Mouse (Mus musculus) urinary bladder, postnatal 10 days (tissue): ENCODE data around the gene Frem3.

Source experiments
- DNase-seq: peaks from one replicate; pipeline ENCODE4 v3.0.0; 2022; ENCODE audit warnings: low spot score

Gene Frem3

GRCm38 (mm10) chr8:80610549-80611440, at the start of gene Frem3:
Gene Frem3 (plus strand): TSS chr8:80611080.
- no peak for DNase-seq

DNA sequence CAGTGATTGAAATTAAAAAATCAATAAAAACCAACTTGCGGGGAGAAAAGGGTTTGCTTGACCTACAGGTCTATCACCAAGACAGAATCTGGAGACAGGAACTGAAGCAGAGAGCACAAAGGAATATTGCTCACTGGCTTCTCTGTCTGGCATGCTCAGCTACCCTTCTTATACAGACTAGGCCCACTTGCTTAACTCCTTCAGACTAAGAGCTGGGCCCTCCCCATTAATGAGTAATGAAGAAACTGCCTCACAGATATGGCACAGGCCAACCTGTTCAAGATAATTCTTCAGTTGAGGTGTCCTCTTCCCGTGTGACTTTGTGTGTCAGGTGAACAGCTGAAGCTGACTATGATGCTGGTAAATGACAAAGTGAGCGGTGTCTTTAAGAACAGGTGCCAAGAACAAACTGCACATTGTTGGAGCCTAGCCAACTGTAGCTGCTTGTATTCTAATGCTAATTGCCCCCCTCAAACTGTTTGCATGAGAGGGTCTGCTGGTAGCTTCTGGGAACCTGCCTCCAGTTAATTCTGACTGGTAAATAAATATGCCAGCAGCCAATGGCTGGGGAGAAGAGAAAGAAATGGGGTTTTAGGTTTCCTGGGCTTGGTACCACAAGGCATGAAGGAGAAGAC, 46.6 kb upstream of the Frem3 start:
- no peak for DNase-seq

DNA sequence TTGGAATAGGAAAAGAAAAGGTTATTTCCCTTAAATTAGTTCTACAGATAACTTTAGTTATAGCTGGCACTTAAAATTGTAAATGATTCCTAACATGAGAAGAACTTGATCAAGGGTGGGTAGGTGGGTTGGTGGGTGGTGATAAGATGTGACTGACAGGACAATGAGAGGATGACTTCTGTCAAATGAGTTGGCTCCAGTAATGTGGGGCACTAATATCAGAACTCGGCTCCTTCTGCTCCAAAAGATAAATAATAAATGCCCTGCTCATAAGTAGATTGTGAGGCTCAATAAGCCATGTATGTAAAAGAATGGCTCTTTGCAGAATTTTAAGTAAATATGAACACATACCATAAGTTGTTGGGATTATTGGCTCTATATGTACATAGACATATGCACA, 43.4 kb upstream of the Frem3 start:
- no peak for DNase-seq

DNA sequence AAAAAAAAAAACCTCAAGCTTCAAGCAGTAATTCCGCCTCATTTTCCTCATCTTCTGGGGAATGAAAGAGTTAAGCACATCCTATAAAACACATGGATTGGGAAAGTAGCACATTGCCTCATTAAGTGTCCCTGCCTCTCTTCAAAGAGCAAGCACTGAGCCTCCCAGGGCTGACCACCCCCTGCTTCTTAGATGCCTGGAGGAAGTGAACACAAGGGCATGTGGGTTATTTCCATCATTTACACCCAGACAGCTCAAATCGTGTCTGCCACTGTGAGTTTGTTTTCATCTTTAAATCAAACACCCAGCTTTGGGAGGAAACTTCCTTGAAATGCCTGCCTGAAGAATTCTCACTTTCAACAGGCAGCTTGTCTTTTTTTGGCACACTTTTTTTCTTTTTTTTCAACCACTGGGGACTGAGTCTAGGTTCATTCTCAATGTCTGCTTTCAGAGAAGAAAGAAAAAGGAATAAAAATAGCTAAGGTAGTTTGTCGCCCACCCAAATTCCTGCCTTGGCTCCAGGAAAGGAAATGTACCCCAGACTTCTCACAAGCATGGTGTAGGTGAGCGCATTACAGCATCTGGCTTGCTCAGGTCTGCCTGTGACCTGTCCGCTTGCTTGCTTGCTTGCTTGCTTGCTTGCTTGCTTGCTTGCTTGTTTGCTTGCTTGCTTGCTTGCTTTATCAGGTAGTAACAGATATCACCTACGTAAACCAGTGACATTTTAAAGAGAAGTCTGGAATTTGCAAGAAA, 42.5 kb upstream of the Frem3 start:
- no peak for DNase-seq

- no peak for DNase-seq
Measured at GRCm38 (mm10) chr8:80572417-80573061, 38.3 kb upstream of the Frem3 start.

GRCm38 (mm10) chr8:80577126-80577525, 33.8 kb upstream of the Frem3 start:
- no peak for DNase-seq

DNA sequence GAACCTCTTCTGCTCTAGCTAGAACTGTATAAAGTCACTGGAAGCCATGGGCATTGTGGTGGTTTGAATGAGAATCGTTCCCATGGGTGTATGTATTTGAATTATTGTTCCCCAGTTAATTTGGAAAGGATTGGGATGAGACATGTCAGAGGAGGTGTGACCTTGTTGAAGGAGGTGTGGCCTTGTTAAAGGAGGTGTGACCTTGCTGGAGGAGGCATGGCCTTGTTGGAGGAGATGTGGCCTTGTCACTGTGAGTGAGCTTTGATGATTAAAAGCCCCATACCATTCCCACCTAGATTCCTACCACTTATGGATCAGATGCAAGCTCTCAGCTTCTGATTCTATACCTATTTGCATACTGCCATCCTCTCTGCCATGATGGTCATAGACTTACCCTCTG, 31.8 kb upstream of the Frem3 start:
- DNase-seq = no peak

DNA sequence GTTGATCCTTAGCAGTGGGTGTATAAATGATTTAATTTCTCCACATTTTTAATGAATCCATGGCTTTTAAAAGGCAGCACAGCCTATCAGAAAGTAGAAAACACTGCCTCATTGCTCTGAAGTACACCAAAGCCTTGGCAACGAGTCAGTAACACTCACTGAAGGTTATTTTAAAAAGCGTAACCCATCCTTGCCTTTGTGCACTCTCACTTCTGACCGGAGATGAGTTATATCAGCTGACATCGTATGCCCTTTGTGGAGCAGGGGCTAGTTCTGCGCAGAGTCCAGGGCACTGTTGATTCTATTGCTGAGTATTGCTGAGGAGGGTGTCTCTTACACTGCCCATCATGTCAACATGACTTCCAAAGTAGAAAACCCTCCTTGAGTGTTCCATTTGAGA, 18.3 kb upstream of the Frem3 start:
- DNase-seq = no peak

DNA sequence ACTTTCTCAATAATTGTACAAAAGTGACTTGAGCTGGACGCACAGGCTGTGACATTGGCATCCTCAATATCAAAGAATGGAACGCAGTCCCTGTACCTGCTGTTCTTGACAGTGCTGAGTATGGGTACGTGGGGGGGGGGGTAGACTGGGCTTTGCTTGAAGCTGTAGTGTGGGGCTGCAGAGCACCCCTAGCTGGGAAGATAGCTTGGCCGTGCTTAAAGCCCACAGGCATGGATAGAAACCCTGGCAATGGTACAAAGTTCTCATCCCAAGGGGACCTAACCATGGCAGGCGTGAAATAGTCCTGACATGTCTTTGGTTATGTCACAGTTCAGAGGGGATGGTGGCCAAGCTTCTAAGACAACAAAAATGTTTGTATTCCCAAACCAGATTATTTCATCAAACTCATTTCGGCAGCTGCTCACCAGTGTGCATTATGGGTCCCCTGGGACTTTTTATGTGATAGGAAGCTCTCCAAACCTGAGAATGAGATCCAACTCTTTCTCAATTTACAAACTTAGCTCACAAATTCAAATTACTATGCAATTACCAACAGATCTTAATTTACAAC, 10.2 kb upstream of the Frem3 start:
- DNase-seq = no peak

DNA sequence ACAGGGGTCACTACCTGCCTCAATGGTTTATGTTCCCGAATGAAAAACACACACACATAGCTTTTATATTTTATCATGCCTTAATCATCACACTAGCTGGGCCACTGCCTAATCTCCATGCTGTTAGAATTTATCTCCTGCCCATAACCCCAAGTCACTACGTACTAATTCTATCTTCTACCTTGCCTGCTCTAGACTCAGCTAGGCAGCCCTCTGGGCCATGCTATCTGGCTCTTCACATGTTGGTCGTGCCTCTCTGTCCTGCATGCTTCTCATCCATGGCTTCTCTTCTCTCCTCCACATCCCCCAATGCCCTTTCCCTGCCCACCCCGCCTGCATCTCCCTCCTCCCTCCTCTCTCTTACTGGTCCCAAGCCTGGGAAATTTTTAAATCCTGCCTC, 9.0 kb upstream of the Frem3 start:
- DNase-seq = no peak

DNA sequence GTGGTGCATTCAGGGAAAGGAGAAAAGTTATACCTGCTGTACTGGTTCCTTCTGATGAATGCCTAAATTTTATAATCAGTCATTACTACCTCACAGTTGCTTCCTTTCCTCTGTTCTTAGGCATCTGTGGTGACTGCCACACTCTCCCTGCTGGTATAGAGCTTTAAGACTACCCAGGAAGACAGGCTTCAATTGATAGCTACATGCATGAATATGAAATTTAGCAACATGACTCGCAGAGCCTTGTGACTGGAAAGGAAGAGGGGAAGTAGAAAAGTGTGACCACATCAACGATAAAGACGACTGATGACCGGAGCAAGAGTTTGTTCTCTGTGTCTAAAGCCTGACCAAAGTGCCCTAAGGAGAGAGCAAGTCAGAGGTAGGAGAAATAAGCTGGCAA, 3.8 kb upstream of the Frem3 start:
- DNase-seq = no peak

DNA sequence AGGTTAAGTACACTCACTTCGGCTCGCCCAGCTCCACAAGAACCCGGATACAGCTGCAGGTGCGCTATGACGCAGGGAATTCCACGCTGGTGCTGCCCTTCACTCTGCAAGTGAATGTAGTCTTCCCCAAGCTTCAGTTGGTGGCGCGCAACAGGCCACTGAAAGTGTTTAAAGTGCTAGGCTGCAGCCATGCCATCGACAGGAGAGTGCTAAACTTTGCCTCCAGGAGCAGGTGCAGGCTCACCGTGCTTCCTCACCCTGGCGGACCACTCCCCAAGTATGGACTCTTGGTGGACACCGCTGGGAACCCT, 516 bp downstream of the Frem3 start:
- DNase-seq = no peak

- no peak for DNase-seq
Measured at GRCm38 (mm10) chr8:80619787-80620186, 8.9 kb downstream of the Frem3 start.

GRCm38 (mm10) chr8:80647394-80647793, 36.5 kb downstream of the Frem3 start:
- DNase-seq = no peak

DNA sequence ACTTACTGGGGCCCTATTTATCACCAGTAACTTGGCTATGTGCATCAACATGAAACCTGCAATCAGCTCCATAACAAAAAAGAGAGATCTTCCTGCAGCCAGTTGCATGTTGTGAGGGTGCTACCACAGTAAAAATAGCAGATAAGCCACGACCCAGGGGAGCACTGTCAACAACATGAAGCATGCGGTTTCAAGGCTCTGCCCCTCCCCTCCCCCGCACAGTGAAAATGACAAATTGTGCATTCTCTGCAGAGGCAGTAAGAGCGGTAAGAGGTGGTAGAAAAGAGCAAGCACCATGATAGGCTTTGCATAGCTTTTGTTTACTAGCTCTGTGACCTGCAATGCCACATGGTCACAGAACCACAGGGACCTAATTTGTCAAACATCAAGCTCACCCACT, 46.8 kb downstream of the Frem3 start:
- DNase-seq = no peak

- no peak for DNase-seq
Measured at GRCm38 (mm10) chr8:80661055-80661454, 50.2 kb downstream of the Frem3 start.

DNA sequence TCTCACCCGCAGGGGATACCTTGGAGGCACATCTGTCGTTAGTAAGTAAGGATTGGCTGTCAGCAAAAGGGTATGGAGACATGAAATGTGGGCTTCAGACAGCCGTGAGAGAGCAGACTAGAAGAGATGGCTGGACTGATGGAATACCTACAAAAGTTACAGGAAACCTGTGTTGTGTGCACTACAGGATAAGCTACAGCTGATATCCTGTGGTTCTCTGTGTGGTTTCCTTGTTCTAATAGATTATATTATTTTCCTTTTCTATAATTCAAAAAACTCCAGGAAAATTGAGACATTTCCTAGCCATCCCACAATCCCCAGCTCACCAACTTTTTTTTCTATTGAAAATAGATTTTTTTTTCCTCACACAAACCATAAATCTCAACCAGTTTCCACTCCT, 52.6 kb downstream of the Frem3 start:
- DNase-seq = no peak

GRCm38 (mm10) chr8:80669277-80669901, 58.5 kb downstream of the Frem3 start:
- DNase-seq = no peak

GRCm38 (mm10) chr8:80682594-80682993, 71.7 kb downstream of the Frem3 start:
- DNase-seq = no peak

DNA sequence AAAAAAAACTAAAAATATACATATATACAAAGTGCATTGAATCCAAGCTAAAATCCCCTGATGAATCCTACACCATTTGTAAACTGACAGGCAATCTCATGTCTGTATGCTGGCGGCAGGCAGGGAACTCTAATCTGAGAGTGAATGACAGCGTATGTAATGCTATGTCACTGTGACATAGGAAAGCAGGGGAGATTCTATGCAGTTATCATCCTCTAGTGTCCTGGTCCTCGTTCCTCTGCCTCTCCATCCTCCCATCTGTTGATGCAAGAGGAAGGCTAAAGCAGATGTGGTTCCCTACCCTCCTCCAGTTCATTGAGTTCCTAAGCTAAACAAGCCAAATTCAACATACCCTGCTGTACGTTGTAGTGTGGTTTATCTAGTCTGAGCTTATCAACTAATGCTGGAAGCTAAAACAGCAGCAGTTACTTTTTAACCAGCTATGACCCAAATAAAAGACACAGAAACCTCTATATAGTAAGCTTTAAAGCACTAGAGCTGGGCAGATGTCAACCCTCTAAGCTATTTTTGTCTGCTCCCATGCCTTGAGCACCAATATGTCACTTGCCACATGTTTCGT, 73.0 kb downstream of the Frem3 start:
- no peak for DNase-seq

GRCm38 (mm10) chr8:80688141-80688540, 77.3 kb downstream of the Frem3 start:
- DNase-seq = no peak
